ENCODE assay signal across 10 mouse cellular contexts in the genomic region with DNA sequence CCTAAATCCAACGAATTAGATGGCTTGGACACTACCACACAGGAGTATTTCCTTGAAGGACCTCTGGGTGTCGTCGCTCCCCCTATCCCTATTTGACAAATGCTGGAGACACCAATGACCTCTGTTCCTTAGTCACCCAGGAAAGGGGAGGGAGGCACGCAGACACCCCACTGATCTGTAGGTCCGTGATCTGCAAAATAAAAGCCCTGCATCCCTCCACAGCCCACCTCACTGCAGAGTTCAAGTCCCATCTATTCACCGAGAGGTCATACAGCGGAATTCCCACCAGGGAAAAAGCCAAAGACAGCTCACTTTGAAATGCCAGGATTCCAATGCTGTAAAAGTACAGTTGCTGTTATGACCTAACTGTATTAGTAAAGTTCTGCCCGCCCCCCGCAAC. TPM values are rescaled to one million over a fixed set of nuclear protein-coding genes. Genes with fewer than 3 reads are reported as not detected.
DNase-seq lines count a peak whose midpoint lies in the region; ATAC-seq and TF ChIP-seq lines count a peak whose summit lies in the region.
"Had no signal": no experiment of that assay in that cellular context is flagged by ENCODE, and none has a peak within 500 bp of the region (broad histone marks: within the 10 kb centered on the region; RNA-seq: fewer than 3 reads in every experiment).

No protein-coding gene starts in this region.

- no peaks in the 10 kb centered on the region for H3K36me3 ChIP-seq in embryonic facial prominence, embryonic 15.5 days
- no peaks in the 10 kb centered on the region for H3K36me3 ChIP-seq in intestine, embryonic 15.5 days
- no peaks in the 10 kb centered on the region for H3K36me3 ChIP-seq in neural tube, embryonic 12.5 days

- peaks cover 6% of the 10 kb centered on the region; the same call in 1 of the 2 replicates for H3K4me1 ChIP-seq in embryonic facial prominence, embryonic 15.5 days
- no peaks in the 10 kb centered on the region for H3K4me1 ChIP-seq in intestine, embryonic 15.5 days (replicated peaks)
- peaks cover 3% of the 10 kb centered on the region; the same call in 1 of the 2 replicates for H3K4me1 ChIP-seq in neural tube, embryonic 12.5 days

- TF ChIP-seq CTCF in layer of hippocampus, adult 2 months (conservative IDR thresholded peaks at IDR 0.05), result 0 out of 2 replicates have a peak, but pooled peaks have one; percentile 7

- H3K9me3 ChIP-seq in embryonic facial prominence, embryonic 15.5 days (replicated peaks), result no peaks in the 10 kb centered on the region
- H3K9me3 ChIP-seq in intestine, embryonic 15.5 days, result no peaks in the 10 kb centered on the region
- H3K9me3 ChIP-seq in neural tube, embryonic 12.5 days, result no peaks in the 10 kb centered on the region

- peak overlapping the region; percentile 94 for H3K4me2 ChIP-seq in embryonic facial prominence, embryonic 15.5 days (replicated peaks)
- H3K4me2 ChIP-seq in intestine, embryonic 15.5 days (replicated peaks), result peak overlapping the region; percentile 72
- peak overlapping the region; percentile 91 for H3K4me2 ChIP-seq in neural tube, embryonic 12.5 days (replicated peaks)

- no peak overlapping the region for H3K9ac ChIP-seq in embryonic facial prominence, embryonic 15.5 days
- no peak overlapping the region for H3K9ac ChIP-seq in intestine, embryonic 15.5 days
- no peak overlapping the region for H3K9ac ChIP-seq in neural tube, embryonic 12.5 days

- 8% methylated on average over 9 of the region's 9 CpGs for WGBS in embryonic facial prominence, embryonic 15.5 days
- 12% methylated on average over 9 of the region's 9 CpGs for WGBS in intestine, embryonic 15.5 days
- 4% methylated on average over 9 of the region's 9 CpGs for WGBS in neural tube, embryonic 12.5 days

- ATAC-seq in embryonic facial prominence, embryonic 15.5 days (ENCODE audit: insufficient number of reproducible peaks, low FRiP score, low TSS enrichment, low read depth), result no peak
- no peak for ATAC-seq in intestine, embryonic 15.5 days
- ATAC-seq in neural tube, embryonic 12.5 days (ENCODE audit: low FRiP score, low read depth), result no peak
- no peak for ATAC-seq in megakaryocyte-erythroid progenitor cell, adult 5-6 weeks (replicated peaks; ENCODE audit: low FRiP score, low TSS enrichment, poor library complexity, severe bottlenecking)

- no peak overlapping the region for H3K4me3 ChIP-seq in layer of hippocampus, adult 2 months
- no peak overlapping the region for H3K4me3 ChIP-seq in embryonic facial prominence, embryonic 15.5 days (replicated peaks)
- no peak overlapping the region for H3K4me3 ChIP-seq in intestine, embryonic 15.5 days (replicated peaks)
- H3K4me3 ChIP-seq in neural tube, embryonic 12.5 days, result 0 out of 2 replicates have a peak overlapping the region, but pooled peaks have one; percentile 3

- H3K27ac ChIP-seq in layer of hippocampus, adult 2 months, result no peak overlapping the region
- no peak overlapping the region for H3K27ac ChIP-seq in embryonic facial prominence, embryonic 15.5 days (replicated peaks)
- H3K27ac ChIP-seq in intestine, embryonic 15.5 days, result no peak overlapping the region
- H3K27ac ChIP-seq in neural tube, embryonic 12.5 days, result no peak overlapping the region

- no peak for DNase-seq in layer of hippocampus, adult 2 months (ENCODE audit: low spot score in 2 of 2)
- no peak for DNase-seq in layer of hippocampus, adult 9-10 months (ENCODE audit: low spot score)
- DNase-seq in thymus, postnatal 14 days, result no peak
- no peak for DNase-seq in layer of hippocampus, adult 11-12 months (ENCODE audit: low spot score)

- 0 out of 2 replicates have a peak, but pooled peaks cover 4% of the 10 kb centered on the region for H3K27me3 ChIP-seq in embryonic facial prominence, embryonic 15.5 days
- H3K27me3 ChIP-seq in intestine, embryonic 15.5 days (replicated peaks), result no peaks in the 10 kb centered on the region
- 0 out of 2 replicates have a peak, but pooled peaks cover 2% of the 10 kb centered on the region for H3K27me3 ChIP-seq in neural tube, embryonic 12.5 days (replicated peaks)

RNA-seq across cellular contexts. Expression of gene Olfr1368, which starts 12.4 kb away (rescaled TPM):
- total RNA-seq in layer of hippocampus, adult 2 months (2021), result not detected
- polyA plus RNA-seq in embryonic facial prominence, embryonic 15.5 days (2015; fragmentation: Nextera tagmentation; extraction: Ambion mirVana), result not detected in 2 replicates
- not detected in 2 replicates for polyA plus RNA-seq in intestine, embryonic 15.5 days (2015; fragmentation: Nextera tagmentation; extraction: Ambion mirVana)
- polyA plus RNA-seq in neural tube, embryonic 12.5 days (2016; fragmentation: Nextera tagmentation; extraction: Ambion mirVana), result not detected in 2 replicates
- total RNA-seq in megakaryocyte-erythroid progenitor cell, adult 5-6 weeks (2014; fragmentation: Nextera tagmentation), result not detected in 2 replicates
- total RNA-seq in megakaryocyte-erythroid progenitor cell, adult 5-6 weeks (2017), result not detected in 2 replicates
- total RNA-seq: layer of hippocampus, postnatal 25 days had no signal
- polyA plus RNA-seq: cortical plate, adult 2 months had no signal

RNA-seq across cellular contexts. Expression of gene Trim27, which starts 21.2 kb away (rescaled TPM):
- 10 to 100 TPM; 38.7 to 39.9 TPM for total RNA-seq in layer of hippocampus, adult 2 months (2021)
- 122 and 125 TPM in 2 replicates for polyA plus RNA-seq in embryonic facial prominence, embryonic 15.5 days (2015; fragmentation: Nextera tagmentation; extraction: Ambion mirVana)
- 155 and 156 TPM in 2 replicates for polyA plus RNA-seq in intestine, embryonic 15.5 days (2015; fragmentation: Nextera tagmentation; extraction: Ambion mirVana)
- 124 and 125 TPM in 2 replicates for polyA plus RNA-seq in neural tube, embryonic 12.5 days (2016; fragmentation: Nextera tagmentation; extraction: Ambion mirVana)
- total RNA-seq in megakaryocyte-erythroid progenitor cell, adult 5-6 weeks (2014; fragmentation: Nextera tagmentation), result 97.9 and 102 TPM in 2 replicates
- total RNA-seq in megakaryocyte-erythroid progenitor cell, adult 5-6 weeks (2017), result 159 and 225 TPM in 2 replicates

RNA-seq across cellular contexts. Expression of gene Olfr263, which starts 28.6 kb away (rescaled TPM):
- not detected for total RNA-seq in layer of hippocampus, adult 2 months (2021)
- polyA plus RNA-seq in embryonic facial prominence, embryonic 15.5 days (2015; fragmentation: Nextera tagmentation; extraction: Ambion mirVana), result not detected in 2 replicates
- polyA plus RNA-seq in intestine, embryonic 15.5 days (2015; fragmentation: Nextera tagmentation; extraction: Ambion mirVana), result not detected in 2 replicates
- polyA plus RNA-seq in neural tube, embryonic 12.5 days (2016; fragmentation: Nextera tagmentation; extraction: Ambion mirVana), result not detected in 2 replicates
- not detected in 2 replicates for total RNA-seq in megakaryocyte-erythroid progenitor cell, adult 5-6 weeks (2014; fragmentation: Nextera tagmentation)
- not detected in 2 replicates for total RNA-seq in megakaryocyte-erythroid progenitor cell, adult 5-6 weeks (2017)
- total RNA-seq: layer of hippocampus, postnatal 25 days had no signal
- polyA plus RNA-seq: cortical plate, adult 2 months had no signal

RNA-seq across cellular contexts. Expression of gene Olfr1369-ps1, which starts 46.8 kb away (rescaled TPM):
- not detected for total RNA-seq in layer of hippocampus, adult 2 months (2021)
- 0.04 TPM in 1 of 2 replicates, not detected in the other for polyA plus RNA-seq in embryonic facial prominence, embryonic 15.5 days (2015; fragmentation: Nextera tagmentation; extraction: Ambion mirVana)
- 0.05 TPM in 1 of 2 replicates, not detected in the other for polyA plus RNA-seq in intestine, embryonic 15.5 days (2015; fragmentation: Nextera tagmentation; extraction: Ambion mirVana)
- not detected in 2 replicates for polyA plus RNA-seq in neural tube, embryonic 12.5 days (2016; fragmentation: Nextera tagmentation; extraction: Ambion mirVana)
- not detected in 2 replicates for total RNA-seq in megakaryocyte-erythroid progenitor cell, adult 5-6 weeks (2014; fragmentation: Nextera tagmentation)
- total RNA-seq in megakaryocyte-erythroid progenitor cell, adult 5-6 weeks (2017), result not detected in 2 replicates
- total RNA-seq: layer of hippocampus, postnatal 25 days had no signal
- polyA plus RNA-seq: cortical plate, adult 2 months had no signal
